Mouse (Mus musculus): ENCODE results near the gene Zfp423. TPM values are rescaled to one million over a fixed set of nuclear protein-coding genes. Genes with fewer than 3 reads are reported as not detected.
"Not testable (repeated sequence)": the region's sequence is repeated elsewhere in the genome, so short reads cannot be mapped to it uniquely, and the experiment has no call there.

The Zfp423 gene
- total RNA-seq, 2 experiments from 2014 or later = 3.8 to 5.1 TPM

- intact Hi-C loops (cut with DNase I) = no loop called here
These were observed 108.0 kb downstream of the Zfp423 start for GRCm38 (mm10) chr8:87851380-87851779.

GRCm38 (mm10) chr8:87848836-87849235, 110.6 kb downstream of the Zfp423 start:
- DNase-seq = no peak
- intact Hi-C loops (cut with DNase I) = no loop called here

More at GRCm38 (mm10) chr8:87851380-87851779, 108.0 kb downstream of the Zfp423 start:
- DNase-seq = no peak

- intact Hi-C loops (cut with DNase I) = no loop called here
- no peak for DNase-seq
These were observed 111.6 kb downstream of the Zfp423 start for GRCm38 (mm10) chr8:87847796-87848195.

- intact Hi-C loops (cut with DNase I) = not testable (repeated sequence)
These were observed 117.3 kb downstream of the Zfp423 start for GRCm38 (mm10) chr8:87842096-87842495.

GRCm38 (mm10) chr8:87837266-87837665, 122.1 kb downstream of the Zfp423 start:
- intact Hi-C loops (cut with DNase I) = no loop called here
- DNase-seq = no peak

More at GRCm38 (mm10) chr8:87842096-87842495, 117.3 kb downstream of the Zfp423 start:
- not testable (repeated sequence) for DNase-seq

- intact Hi-C loops (cut with DNase I) = no loop called here
- peak; percentile 30 to 47 for DNase-seq
These were observed 122.5 kb downstream of the Zfp423 start for GRCm38 (mm10) chr8:87836866-87837265.

GRCm38 (mm10) chr8:87835924-87836323, 123.5 kb downstream of the Zfp423 start:
- DNase-seq = no peak
- intact Hi-C loops (cut with DNase I) = no loop called here

GRCm38 (mm10) chr8:87835411-87835821, 124.0 kb downstream of the Zfp423 start:
- intact Hi-C loops (cut with DNase I) = no loop called here
- peak; percentile 20 to 49 for DNase-seq

- intact Hi-C loops (cut with DNase I) = no loop called here
These were observed 124.7 kb downstream of the Zfp423 start for GRCm38 (mm10) chr8:87834656-87835055.

GRCm38 (mm10) chr8:87833841-87834620, 125.4 kb downstream of the Zfp423 start:
- intact Hi-C loops (cut with DNase I) = no loop called here
- DNase-seq = peak in 1 of 2 experiments; percentile 11

More at GRCm38 (mm10) chr8:87834656-87835055, 124.7 kb downstream of the Zfp423 start:
- DNase-seq = no peak

GRCm38 (mm10) chr8:87833339-87833738, 126.1 kb downstream of the Zfp423 start:
- no peak for DNase-seq
- intact Hi-C loops (cut with DNase I) = no loop called here

- intact Hi-C loops (cut with DNase I) = no loop called here
- no peak for DNase-seq
These were observed 126.7 kb downstream of the Zfp423 start for GRCm38 (mm10) chr8:87832381-87833325.

GRCm38 (mm10) chr8:87831567-87831966, 127.8 kb downstream of the Zfp423 start:
- intact Hi-C loops (cut with DNase I) = no loop called here
- no peak for DNase-seq

GRCm38 (mm10) chr8:87831116-87831515, 128.3 kb downstream of the Zfp423 start:
- DNase-seq = no peak
- intact Hi-C loops (cut with DNase I) = no loop called here

- DNase-seq = no peak
These were observed 129.2 kb downstream of the Zfp423 start for GRCm38 (mm10) chr8:87830200-87830599.

GRCm38 (mm10) chr8:87826013-87826660, 133.3 kb downstream of the Zfp423 start:
- no peak for DNase-seq
- intact Hi-C loops (cut with DNase I) = no loop called here

More at GRCm38 (mm10) chr8:87830200-87830599, 129.2 kb downstream of the Zfp423 start:
- intact Hi-C loops (cut with DNase I) = no loop called here

- intact Hi-C loops (cut with DNase I) = no loop called here
- no peak for DNase-seq
These were observed 136.2 kb downstream of the Zfp423 start for GRCm38 (mm10) chr8:87823172-87823571.

- intact Hi-C loops (cut with DNase I) = no loop called here
- DNase-seq = no peak
These were observed 136.7 kb downstream of the Zfp423 start for GRCm38 (mm10) chr8:87822690-87823089.

- intact Hi-C loops (cut with DNase I) = no loop called here
- DNase-seq = no peak
These were observed 137.2 kb downstream of the Zfp423 start for GRCm38 (mm10) chr8:87822175-87822574.

GRCm38 (mm10) chr8:87821655-87822054, 137.7 kb downstream of the Zfp423 start:
- intact Hi-C loops (cut with DNase I) = no loop called here

GRCm38 (mm10) chr8:87819263-87819662, 140.1 kb downstream of the Zfp423 start:
- intact Hi-C loops (cut with DNase I) = no loop called here
- DNase-seq = no peak

More at GRCm38 (mm10) chr8:87821655-87822054, 137.7 kb downstream of the Zfp423 start:
- no peak for DNase-seq
